Mouse (Mus musculus) right cerebral cortex, postnatal 14 days (tissue): ENCODE data around the gene Zfp109.
"Not testable (repeated sequence)": the region's sequence is repeated elsewhere in the genome, so short reads cannot be mapped to it uniquely, and the experiment has no call there.

Source experiments
- DNase-seq: peaks from one replicate; pipeline ENCODE4 v3.0.0; 2022

Gene Zfp109

GRCm38 (mm10) chr7:24237040-24237791 lies at the start of gene Zfp109:
Gene Zfp109, minus strand, starts transcription at chr7:24237560.
- peak; percentile 55 for DNase-seq

DNA sequence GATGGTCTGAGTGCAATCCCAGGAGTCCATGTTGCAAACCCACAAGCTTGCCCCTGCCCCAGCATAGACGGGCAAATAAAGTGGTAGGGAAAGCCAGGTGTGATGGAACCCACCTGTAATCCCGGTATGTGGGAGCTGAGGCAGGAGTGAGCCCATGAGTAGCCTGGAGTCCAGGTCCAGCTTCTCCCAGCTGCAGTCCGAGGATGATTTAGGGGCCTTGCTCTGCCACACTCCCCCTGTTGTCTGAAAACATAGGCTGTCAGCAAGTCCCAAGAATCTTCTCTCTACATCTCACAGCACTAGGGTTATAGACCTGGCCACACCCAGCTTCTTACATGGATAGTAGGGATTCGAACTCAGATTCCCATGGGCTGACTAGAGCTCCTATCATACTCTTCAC lies 49.6 kb upstream of the Zfp109 start:
- no peak for DNase-seq

DNA sequence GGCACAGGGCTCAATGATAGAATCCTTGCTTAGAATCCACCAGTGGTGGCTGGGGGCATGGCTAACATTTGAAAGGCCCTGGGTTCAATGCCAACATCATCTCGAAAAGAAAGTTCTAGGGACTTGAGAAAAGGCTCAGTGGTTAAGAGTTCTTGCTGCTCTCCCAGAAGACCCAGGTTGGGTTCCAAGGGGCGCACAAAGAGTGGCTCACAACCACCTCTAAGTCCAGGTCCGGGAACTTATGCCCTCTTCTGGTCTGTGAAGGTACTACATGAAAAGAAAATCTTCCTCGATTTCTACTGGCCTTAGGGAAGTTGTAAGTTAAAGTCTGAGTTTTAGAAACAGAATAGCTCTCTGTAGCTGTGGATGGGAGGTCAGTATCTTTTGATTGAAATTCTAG lies 48.7 kb upstream of the Zfp109 start:
- DNase-seq, result no peak

GRCm38 (mm10) chr7:24280858-24281145 lies 43.4 kb upstream of the Zfp109 start:
- no peak for DNase-seq

DNA sequence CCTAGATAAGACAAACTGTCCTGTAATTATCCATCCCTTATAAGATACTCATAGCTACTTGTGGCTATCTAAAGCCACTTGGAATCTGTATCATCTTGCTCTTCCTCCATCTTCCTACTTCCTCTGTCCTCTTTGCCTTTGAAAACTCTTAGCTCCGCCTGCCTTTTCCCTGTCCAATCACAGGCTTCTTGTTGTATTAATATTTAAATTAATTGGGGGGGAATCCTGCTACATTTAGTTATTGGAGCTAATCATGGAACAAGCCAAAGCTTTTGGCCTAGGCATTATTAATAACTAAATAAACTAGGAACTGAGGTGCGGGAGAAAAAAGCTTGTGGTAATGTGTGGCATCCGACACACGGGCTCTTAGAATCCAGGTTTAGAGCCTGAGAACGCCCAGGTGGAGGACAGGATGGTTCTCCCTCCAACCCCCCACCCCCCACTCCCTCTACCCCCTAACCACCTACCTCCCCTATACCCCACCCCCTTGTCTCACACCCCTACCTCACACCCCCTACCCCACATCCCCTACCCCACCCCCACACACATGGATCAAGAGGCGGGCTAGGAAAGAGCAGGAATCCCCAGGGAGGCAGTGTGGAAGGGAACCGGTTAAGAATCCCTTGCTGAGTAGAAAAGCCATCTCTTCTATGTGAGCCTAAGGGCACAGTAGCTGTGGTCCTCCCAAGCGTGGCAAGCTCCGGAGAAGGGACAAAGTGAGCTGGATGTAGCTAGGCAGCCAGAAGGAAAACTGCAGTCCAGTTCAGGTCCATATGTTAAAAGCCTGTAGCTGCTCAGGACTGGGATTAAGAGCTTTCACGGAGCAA lies 42.9 kb upstream of the Zfp109 start:
- DNase-seq, result no peak

DNA sequence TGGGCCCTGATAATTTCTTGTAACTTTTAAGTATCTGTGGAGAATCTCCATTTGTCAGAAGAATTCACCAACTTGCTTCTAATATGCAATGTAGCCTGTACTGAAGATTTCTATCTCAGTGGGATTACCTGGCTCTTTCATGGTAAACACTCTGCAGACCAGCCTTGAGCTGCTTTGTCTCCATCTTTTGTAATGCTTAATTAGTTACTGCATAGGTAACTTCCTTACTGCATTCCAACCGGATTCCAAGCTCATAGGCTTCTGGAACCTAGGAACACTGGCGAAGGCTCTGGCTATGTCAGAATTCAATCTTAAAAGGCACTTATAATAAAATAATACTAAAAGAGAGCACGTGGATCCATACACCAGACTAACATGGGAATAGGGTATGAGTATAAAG lies 41.4 kb upstream of the Zfp109 start:
- not testable (repeated sequence) for DNase-seq

- DNase-seq, result no peak
These were observed 37.1 kb upstream of the Zfp109 start for GRCm38 (mm10) chr7:24274456-24274855.

DNA sequence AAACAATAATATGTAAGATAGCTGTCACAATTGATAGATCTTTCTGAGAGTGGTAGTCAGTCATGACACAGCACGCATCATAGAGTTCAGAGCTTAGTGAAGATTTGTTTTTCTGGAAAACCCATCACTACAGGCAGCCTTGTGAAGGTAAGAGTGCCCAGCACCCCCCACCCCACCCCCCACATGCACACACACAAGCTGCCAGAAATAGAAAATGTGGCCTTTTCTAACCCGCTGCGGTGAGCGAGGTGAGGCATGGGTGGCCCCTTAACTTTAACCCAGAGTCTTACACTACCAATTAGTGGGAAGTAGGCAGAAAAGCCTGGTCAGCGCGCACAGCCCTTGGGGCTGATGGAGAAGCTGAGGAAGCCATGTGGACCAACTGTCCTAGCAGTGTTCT lies 33.8 kb upstream of the Zfp109 start:
- DNase-seq, result no peak

DNA sequence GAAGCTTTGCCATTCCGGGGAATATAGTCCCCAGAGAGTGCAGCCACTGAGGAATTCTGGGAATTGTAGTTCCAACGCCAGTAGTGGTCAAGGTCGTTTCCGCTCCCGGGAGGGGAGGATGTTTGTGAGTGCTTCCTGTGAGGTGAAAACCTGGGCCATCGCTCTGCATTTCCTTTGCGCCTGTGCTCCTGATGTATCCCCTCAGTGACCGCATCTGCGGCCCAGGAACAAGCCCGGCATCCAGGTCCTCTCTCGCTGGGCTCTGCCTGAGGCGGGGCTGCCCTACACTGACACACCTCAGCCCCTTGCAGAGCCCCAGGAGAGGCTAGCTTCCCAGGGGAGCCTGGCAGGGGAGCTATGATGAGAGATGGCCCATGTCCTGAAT lies 32.9 kb upstream of the Zfp109 start, which contains the start of gene Zfp93:
Gene Zfp93 (plus strand): TSS at position 133 of the 385 bp plus-strand sequence.
- DNase-seq, result peak; percentile 67

DNA sequence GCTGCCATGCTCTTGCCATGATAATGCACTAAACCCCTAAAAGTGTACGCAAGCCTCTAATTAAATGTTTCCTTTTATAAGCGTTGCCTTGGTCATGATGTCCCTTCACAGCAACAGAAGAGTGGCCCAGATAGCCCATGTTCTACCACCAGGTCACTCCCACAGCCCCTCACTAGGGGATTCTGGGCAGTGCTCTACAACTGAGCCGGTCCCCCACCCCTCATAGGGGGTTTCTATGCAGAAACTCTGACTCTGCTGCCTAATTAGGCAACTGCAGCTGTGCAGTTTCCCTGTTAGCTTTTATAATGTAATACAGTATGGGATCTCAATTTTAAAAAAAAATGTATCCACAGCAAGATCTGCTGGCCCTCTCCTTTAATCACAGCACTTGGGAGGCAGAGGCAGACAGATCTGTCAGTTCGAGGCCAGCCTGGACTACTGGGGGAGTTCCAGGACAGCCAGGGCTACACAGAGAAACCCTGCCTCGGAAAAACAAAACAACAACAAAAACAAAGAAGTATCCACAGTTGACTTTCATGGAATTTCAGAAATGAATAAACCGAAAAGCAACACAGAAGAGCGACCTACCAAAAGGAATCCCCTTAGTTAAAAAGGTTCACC lies 32.4 kb upstream of the Zfp109 start:
- no peak for DNase-seq

- DNase-seq, result no peak
These were observed 31.9 kb upstream of the Zfp109 start for GRCm38 (mm10) chr7:24269256-24269655.

DNA sequence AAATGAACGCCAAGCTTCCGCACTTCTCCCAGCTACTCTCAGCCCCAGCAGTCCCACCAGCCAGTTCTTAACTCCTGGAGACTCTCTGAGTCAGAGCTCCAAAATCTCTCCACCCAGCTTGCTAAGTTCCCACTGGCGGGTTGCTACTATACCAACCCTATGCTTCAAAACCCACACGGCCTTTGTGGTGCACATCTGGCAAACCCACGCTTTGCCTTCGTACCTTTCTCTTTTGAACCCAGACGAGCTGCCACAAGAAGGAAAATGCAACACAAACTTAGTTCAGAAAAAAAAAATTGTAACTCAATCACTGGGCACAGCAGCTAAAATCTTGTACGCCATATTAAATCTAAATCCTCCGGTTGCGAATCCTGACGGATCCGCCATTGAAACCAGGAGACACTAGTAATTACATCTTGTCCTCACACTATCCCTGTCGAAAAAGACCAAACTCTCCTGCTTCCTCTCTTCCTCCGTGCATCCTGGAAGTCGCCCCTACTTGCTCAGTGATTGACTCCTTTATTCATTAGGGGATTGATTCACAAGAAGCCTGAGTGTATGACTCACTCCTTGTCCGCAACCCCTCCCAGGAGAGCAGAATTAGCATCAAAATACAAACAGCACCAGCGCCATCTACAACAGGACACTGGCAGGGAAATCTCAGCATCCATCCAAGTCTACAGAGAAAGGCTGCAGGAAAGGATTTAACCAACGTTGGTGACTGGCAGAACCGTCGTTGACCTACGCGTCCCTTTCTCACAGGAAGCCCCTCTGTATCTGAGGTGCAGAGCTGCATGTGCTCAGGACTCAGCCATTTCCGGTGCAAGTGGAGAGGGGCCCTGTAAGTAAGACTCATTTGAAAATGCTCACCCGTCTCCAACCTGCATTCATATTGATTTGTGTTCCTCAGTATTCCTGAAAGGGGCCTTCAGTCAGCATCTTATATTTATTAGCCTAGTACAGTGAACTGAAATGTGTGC lies 31.1 kb upstream of the Zfp109 start:
- no peak for DNase-seq

GRCm38 (mm10) chr7:24260000-24260312 lies 22.6 kb upstream of the Zfp109 start:
- DNase-seq, result no peak

- DNase-seq, result no peak
These were observed 22.1 kb upstream of the Zfp109 start for GRCm38 (mm10) chr7:24259306-24259999.

- peak; percentile 64 for DNase-seq
These were observed 17.5 kb upstream of the Zfp109 start, which contains the start of gene Zfp108 for GRCm38 (mm10) chr7:24254633-24255474. Gene Zfp108, plus strand, starts transcription at chr7:24254794.

DNA sequence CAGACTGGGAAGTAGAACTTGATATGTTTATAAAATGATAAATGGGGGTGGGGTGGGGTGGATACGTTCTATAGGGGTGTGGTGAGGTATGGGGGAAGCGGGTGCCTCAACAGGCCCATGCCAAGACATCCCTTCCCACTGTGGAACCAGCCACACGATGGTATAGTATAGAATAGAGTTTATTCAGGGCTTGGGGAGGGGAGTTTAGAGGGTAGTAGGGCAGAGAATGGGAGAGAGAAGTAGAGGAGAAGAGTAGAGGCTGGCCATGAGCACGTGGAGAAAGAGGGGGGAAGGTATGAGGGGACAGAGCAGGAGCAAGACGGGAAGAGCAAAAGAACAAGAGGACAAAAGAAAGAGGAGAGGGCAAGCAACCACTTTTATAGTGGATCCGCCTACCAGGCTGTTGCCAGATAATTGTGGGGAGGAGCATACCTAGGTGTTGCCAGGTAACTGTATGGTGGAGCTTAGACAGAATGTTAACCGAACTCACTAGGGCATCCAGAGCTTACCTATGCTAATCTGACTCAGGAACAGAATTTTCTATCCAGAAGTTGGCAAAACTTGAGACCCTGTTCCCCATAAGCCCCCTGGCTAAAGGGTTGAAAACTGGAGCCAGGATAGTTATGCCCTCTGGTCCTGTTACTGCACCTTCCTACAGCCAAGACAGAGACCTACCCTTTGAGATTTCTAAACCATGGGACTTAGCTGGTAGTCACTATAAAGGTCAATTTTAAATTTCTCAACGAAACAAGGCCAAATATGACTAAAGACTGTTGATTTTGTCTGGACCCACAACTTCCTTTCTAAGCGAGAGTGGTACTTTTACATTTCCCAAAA lies 16.6 kb upstream of the Zfp109 start:
- DNase-seq, result no peak

- DNase-seq, result no peak
These were observed 26.0 kb downstream of the Zfp109 start, which contains the start of gene Zfp111 for GRCm38 (mm10) chr7:24211343-24211742. Gene Zfp111, minus strand, starts transcription at chr7:24211443.

DNA sequence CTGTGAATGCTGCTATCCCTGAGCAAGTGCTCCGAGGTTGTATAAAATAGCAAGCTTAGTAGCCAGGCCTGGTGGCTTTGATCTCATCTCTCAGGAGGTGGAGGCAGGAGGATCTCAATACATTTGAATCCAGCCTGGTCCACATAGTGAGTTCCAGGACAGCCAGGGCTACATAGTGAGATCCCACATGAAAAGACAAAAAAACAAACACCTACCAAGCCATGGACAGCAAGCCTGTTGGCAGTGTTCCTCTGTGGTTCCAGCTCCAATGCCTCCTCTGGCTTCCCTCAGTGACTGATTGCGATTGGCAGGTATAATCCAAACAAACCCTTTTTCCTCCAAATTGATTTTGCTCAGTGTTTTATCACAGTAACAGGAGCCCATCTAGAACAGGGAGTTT lies 27.1 kb downstream of the Zfp109 start:
- DNase-seq, result no peak

- DNase-seq, result no peak
These were observed 29.0 kb downstream of the Zfp109 start for GRCm38 (mm10) chr7:24208282-24208886.
